Mouse (Mus musculus) kidney, postnatal 10 days (tissue): ENCODE results near the gene Fbxl12.
"Not testable (repeated sequence)": the region's sequence is repeated elsewhere in the genome, so short reads cannot be mapped to it uniquely, and the experiment has no call there.

ENCODE experiments used
- DNase-seq: peaks from one replicate; pipeline ENCODE4 v3.0.0; 2021; ENCODE audit warnings: mixed read lengths

Fbxl12 gene

DNA sequence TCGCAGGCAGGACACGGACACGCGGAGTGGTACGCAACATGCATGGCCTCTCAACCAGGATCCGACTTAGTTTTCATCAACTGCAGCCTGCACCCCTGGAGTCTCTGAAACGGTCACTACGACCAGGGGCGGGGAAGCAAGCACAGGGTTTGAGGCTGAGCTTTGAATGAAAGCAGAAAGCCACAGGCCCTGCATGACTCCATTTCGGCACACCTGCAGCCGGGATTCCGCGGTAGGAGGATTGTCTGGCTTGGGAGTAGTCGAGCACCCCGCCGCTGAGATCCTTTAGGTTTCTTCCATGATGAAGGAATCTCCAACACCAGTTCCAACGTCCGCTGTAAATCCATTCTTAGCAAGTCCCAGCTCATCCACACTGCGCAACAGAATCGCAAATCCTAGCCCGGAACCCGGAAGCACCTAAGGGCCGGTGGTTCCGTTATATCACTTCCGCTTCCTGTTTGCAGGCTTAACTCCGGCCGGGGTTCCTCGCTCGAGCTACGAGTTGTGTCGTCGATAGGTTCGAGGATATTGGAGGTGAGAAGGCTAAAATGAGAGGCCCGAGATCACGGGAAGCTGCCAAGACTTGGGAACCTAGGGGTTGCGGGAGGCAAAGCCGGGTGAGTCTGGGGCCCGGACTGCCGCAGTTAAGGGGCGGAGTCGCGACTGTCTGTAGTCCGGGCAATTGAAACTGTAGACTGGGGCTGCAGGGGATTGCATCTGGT is at the start of gene Fbxl12:
Gene Fbxl12 (minus strand): TSS at position 408 of the 722 bp plus-strand sequence.
- DNase-seq: peak; percentile 83

DNA sequence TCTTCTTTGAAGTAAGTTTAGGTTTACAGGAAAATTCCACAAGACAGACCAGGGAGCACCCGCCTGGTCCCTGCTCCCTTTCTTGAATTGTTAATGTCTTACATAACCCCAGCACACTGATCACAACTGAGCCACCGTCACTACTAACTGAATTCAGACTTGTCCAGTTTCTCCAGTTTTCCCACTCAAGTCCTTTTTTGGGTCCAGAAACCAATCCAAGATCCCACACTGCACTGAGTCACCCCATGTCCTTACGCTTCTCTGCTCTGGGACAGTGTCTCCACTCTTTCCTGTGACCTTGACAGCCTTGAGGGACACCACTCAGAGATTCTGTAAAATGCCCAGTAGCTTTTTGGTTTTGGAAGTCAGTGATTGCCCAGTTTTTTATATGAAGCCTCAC is 48.3 kb upstream of the Fbxl12 start:
- no peak for DNase-seq

DNA sequence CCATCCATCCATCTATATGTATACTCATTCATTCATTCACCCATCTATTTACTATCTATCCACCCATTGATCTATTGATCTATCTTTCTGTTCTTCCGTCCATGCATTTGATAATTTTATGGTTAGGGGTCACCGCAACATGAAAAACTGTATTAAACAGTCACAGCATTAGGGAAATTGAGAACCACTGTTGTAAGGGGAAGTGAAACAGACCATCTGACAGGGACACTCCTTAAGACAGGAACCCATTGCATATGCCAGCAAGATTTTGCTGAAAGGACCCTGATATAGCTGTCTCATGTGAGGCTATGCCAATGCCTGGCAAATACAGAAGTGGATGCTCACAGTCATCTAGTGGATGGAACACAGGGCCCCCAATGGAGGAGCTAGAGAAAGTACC is 45.9 kb upstream of the Fbxl12 start:
- DNase-seq: not testable (repeated sequence)

GRCm38 (mm10) chr9:20689913-20690312 is 45.3 kb upstream of the Fbxl12 start:
- no peak for DNase-seq

DNA sequence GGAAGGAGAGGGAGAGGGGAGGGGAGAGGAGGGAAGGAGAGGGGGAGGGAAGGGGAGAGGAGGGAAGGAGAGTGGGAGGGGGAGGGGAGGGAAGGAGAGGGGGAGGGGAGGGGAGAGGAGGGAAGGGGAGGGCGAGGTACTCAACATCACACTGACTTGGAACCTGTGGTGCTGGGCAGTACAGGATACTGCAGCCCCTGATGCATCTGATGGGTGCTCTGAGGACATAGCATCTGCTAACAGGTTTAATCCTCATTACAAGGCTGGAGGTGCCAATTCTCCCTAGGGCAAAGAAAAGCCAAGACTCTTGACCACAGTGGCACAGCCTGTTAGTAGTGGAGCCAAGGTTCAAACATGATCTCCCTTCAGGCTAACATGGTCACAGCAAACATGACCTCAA is 44.8 kb upstream of the Fbxl12 start:
- DNase-seq: no peak

- no peak for DNase-seq
These were observed 40.7 kb upstream of the Fbxl12 start for GRCm38 (mm10) chr9:20685081-20685861.

DNA sequence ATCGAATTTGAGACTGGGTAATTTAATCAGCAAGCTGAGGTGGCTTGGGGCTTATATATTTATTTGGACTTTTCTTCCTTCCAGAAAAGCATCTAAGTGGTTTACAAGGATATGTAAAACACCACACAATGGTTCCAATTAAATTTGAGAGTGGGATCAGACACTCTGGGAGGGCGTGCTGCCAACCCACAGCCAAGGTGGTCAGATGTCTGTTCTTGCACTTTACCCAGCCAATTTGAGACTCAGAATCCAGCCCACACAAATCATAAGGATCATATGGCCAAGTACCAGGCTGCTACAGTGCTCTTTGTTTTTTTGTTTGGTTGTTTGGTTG is 37.8 kb upstream of the Fbxl12 start:
- DNase-seq: no peak

GRCm38 (mm10) chr9:20681546-20682388 is 37.2 kb upstream of the Fbxl12 start:
- no peak for DNase-seq

GRCm38 (mm10) chr9:20680378-20680958 is 35.9 kb upstream of the Fbxl12 start:
- no peak for DNase-seq

- no peak for DNase-seq
These were observed 33.3 kb upstream of the Fbxl12 start for GRCm38 (mm10) chr9:20677892-20678291.

DNA sequence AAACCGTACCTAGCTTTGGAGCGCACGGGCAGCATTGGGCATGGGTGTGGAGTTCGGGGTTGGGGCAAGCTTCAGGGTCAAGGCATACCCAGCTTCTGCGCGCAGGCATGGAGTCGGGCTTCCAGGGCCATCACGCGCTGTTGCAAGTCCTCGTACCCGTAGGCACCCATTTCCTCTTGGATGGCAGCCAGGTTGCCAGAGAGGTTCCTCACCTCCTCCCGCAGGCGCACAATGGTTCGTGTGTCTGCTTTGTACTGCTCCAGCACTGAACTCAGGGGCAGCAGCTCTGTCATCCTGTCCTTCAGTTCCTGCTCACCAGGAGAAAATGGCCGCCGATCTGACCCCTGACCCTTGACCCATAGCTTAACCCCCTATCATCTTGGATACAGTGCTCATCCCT is 27.5 kb upstream of the Fbxl12 start:
- DNase-seq: no peak

DNA sequence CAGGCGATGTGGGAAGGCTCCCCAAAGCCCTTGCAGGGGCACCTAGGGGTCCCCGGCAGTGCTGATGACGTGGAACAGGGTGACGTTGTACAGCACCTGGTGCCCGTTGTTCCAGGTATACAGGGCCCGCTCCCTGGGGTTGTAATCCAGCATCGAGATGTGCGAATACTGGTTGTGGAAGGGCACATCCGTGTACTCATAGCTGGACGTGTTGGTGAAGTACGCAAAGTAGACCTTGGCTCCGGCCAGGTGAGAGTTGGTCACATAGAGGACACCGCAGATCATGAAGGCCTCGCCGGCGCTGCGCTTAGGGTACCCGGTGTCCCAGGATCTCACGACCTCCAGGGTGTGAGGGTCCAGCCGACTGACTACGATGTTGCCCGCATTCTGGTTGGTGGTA is 23.5 kb upstream of the Fbxl12 start:
- DNase-seq: no peak

GRCm38 (mm10) chr9:20666510-20667034 is 22.0 kb upstream of the Fbxl12 start:
- no peak for DNase-seq

GRCm38 (mm10) chr9:20665925-20666324 is 21.4 kb upstream of the Fbxl12 start:
- no peak for DNase-seq

DNA sequence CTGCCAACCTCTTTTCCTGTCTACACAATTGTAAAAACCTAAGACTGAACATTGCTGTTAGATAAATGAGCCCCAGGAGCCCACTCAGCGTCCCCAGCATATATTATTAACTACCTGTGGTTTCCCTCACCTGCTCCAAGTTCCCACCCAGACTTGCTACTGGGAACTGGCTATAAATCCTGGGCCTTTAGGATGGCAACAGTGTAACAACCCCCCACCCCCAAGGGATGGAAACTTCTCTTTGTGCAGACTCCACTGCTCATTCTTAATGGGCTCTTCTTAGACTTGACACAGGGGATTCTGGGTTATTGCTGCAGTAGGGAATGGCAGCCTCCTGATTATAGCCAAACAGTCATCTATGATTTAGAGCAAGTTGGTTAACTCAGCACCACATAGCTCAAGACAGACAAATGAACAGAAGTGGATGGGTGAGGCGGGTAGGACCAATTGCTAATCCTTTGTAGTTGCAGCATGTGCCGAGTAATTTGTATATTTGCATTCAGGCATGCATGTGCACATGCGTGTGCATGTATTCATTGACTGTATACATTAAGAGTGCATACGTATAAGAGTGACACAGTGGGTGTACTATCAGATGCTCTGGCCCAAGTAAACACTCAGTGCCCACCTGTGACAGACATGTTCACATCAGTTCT is 20.5 kb upstream of the Fbxl12 start:
- DNase-seq: no peak

DNA sequence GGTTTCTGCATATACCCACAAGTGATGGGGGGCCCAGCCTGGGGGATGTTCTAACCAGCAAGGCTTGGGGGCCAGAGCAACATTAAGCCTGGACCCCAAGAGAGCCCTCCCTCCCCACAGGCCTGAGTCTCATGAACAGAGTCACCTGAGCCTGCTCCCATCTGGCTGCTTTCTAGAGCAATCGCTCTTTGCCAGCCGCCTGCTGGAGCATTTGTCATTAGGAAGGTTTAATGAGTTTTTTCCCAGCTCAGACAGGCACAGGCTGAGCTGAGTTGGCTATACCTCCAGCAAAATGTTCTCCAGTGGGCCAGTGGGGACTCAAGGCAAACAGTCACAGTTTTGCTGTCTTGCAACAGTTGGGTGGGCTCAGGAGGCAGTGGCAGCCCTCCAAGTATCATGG is 19.8 kb upstream of the Fbxl12 start:
- no peak for DNase-seq

- DNase-seq: no peak
These were observed 19.4 kb upstream of the Fbxl12 start for GRCm38 (mm10) chr9:20663956-20664355.

GRCm38 (mm10) chr9:20662874-20663273 is 18.3 kb upstream of the Fbxl12 start:
- no peak for DNase-seq

DNA sequence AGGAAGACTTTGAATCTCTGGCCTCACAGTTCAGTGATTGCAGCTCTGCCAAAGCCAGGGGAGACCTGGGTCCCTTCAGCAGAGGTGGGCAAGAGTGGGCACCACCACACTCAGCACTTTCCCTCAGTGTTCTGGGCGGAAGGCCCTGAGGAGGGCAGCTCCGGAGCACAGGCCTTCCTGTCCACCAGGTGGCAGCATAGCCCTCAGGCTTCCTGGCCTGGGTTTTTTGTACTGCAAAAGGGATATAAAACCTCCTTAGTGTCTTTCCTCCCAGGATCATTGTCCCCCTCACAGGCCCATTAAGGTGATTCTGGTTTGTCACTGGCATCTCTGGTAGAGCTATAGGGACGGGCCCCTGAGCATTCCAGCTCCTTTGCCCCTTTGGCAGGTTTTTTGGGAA is 17.8 kb upstream of the Fbxl12 start:
- DNase-seq: peak; percentile 87

DNA sequence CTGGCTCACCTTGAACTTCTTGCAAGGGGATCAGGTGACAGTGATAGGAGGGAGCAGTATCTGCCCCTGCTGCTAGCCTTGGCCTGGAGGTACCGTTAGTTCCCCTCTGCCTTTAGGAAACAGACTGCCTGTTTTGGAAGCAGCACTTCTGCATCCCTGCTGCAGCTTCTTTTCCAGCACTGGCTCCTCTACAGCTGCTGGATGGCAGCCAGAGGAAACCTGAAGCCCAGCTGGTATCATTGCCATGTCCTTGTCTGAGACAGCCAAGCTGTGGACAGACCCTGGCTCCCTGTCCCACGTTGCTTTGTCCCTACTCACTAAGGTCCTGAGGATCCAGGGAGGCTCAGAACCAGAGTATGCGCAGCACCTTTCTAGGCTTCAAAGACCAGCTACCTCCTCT is 13.0 kb upstream of the Fbxl12 start:
- no peak for DNase-seq

- no peak for DNase-seq
These were observed 9.3 kb upstream of the Fbxl12 start for GRCm38 (mm10) chr9:20653859-20654258.

DNA sequence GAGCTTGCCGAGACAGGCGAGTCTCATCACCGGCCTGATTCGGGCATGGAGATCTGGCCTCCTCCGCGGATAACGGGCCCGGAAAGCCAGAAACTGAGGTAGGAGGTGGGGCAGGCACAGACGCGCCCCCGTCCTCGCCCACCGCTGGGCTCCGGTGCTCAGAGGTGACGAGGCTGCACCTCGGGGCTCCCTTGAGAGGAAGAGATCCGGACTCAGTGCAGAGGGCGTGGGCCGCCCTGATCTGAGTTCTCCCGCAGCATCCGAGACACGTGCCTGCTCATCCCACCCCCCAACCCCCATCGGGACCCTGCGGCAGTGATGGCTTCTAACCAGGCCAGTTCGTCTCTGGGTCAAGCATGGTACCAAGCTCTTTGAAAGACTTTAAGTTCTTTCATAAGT is 7.7 kb upstream of the Fbxl12 start:
- no peak for DNase-seq
